Mouse (Mus musculus) ES-CJ7 (cell line): Measurements from ENCODE around the gene Il9.

ENCODE experiments used
- DNase-seq: peaks from one replicate; pipeline ENCODE4 v3.0.0; 2011; ENCODE audit warnings: low read depth, low spot score

Il9 gene

DNA sequence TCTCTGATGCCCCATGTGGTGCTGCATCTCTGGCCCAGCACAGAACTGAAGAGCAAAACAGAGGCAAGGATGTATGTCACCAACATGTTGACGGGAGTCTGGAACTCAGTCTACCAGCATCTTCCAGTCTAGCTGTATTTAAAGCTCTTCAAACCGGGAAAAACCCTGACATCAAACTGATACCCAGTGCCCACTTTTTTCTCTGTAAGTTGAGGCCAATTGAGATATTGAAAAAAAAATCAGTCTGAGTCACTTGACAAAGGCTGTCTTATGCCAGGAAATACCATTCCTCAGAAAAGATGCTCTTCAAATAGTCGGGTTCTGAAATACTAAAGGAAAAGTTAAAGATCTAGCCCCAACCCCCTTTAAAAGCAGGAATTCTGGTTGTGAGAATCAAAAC lies at the start of gene Il9:
Gene Il9 (minus strand): TSS at position 101 of the 400 bp plus-strand sequence.
- no peak for DNase-seq

GRCm38 (mm10) chr13:56529685-56530084 lies 47.6 kb upstream of the Il9 start:
- DNase-seq = no peak

GRCm38 (mm10) chr13:56529031-56529430 lies 47.0 kb upstream of the Il9 start:
- no peak for DNase-seq

- DNase-seq = no peak
Measured at GRCm38 (mm10) chr13:56528281-56528680, 46.2 kb upstream of the Il9 start.

GRCm38 (mm10) chr13:56527846-56528245 lies 45.8 kb upstream of the Il9 start:
- DNase-seq = no peak

DNA sequence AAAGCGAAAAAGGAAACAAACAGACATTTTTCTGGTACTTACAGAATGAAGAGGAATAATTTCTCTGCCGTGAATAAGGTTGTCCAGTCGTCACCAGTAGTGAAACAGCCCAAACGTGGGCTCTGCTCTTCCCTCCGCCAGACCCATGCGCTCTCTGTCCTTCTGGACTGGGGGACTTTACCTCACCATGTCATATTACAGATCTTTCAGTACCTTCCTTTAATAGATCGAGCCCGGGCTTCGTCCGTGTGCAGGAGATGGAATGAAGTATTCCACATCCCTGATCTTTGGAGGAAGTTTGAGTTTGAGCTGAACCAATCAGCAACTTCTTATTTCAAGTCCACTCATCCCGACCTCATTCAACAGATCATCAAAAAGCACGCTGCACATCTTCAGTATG lies 44.8 kb upstream of the Il9 start:
- no peak for DNase-seq

DNA sequence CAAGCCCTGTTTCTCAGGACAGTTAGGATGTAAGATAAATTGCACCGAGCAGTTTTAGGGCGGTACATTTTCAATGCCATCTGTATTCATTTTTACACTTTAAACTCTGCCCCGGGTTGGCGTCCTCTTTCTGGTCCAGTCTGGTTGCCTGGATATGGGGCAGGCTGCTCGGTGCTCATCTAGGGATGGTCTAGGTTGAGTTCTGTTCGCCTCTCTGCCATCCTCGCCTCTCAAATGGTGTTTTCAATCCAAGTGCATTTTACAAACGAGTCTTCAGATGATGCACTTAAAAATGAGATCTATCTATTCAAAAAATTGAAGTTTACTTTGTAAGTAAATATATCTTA lies 40.7 kb upstream of the Il9 start:
- DNase-seq = no peak

- peak; percentile 85 for DNase-seq
Measured at GRCm38 (mm10) chr13:56522081-56522820, 40.2 kb upstream of the Il9 start, which contains the start of gene Fbxl21. Fbxl21 (plus strand) TSS chr13:56522472.

GRCm38 (mm10) chr13:56516816-56517215 lies 34.8 kb upstream of the Il9 start:
- no peak for DNase-seq

DNA sequence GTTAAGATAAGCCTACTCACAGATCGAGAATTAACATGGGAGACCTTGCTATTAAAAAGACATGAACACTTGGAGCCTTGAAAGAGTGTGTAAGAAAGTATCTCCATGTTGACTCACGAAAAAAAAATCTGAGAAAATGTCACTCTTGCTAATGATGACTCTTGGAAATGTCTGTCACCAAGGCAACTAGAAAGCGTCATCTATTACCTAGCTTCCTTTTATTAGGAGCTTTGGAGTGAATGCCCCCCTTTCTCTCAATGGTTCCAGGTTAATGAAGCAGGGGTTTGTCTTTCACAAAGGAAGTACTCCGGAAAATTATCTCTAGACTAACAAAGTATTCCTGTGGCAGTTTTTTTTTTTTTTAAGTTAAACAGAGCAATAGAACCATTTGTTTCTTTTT lies 34.3 kb upstream of the Il9 start:
- no peak for DNase-seq

DNA sequence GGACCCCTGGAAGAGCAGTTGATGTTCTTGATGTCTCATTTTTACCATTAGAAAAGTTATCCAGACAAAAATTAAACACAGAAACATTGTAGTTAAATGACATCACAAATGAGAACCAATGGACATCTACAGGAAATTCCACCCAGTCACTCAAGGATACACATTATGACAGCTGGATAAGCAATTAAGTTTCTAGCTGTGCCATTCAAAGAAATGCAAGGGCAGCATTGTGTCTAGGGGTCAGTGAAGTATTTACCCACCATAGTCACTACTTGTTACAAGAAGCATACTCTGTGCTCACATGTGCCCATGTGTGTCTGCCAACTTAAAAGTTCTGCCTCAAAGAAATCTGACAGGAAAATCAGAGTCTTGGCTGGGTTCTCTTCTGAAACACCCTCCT lies 31.5 kb upstream of the Il9 start:
- DNase-seq = no peak

- no peak for DNase-seq
Measured at GRCm38 (mm10) chr13:56509796-56510195, 27.8 kb upstream of the Il9 start.

DNA sequence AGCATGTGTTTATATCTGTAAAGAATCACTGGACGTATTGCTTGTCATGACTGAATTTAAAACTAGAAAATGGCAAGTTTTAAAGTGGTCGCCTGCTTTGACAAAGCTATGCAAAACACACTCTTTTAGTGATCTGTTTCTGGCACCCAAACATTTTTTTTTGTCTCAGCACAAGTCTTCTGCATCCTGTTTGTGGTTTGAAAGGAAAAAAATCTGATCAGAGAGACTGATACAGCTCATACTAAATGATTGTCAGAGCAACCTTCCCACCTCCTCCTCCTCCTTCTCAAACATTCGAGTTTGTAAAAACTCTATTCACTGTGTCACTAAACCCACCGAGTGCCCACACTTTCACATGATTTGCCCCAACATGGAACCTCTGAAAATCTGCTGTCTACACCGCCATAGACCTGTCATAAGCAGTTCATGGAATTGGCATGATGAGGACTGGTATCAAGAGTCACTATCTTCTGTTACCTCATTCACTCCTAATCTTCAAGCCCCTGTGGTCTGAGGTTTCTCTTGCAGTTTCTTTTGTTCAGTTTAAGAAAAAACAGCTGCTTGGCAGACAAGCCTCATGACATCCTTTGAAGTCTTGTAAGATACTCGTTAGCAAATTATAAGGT lies 24.9 kb upstream of the Il9 start:
- no peak for DNase-seq

- no peak for DNase-seq
Measured at GRCm38 (mm10) chr13:56501866-56502420, 19.9 kb upstream of the Il9 start.

- DNase-seq = no peak
Measured at GRCm38 (mm10) chr13:56500636-56501035, 18.6 kb upstream of the Il9 start.

- DNase-seq = peak; percentile 44
Measured at GRCm38 (mm10) chr13:56500132-56500531, 18.1 kb upstream of the Il9 start.

- DNase-seq = no peak
Measured at GRCm38 (mm10) chr13:56494440-56494839, 12.4 kb upstream of the Il9 start.

GRCm38 (mm10) chr13:56488012-56488411 lies 6.0 kb upstream of the Il9 start:
- no peak for DNase-seq

DNA sequence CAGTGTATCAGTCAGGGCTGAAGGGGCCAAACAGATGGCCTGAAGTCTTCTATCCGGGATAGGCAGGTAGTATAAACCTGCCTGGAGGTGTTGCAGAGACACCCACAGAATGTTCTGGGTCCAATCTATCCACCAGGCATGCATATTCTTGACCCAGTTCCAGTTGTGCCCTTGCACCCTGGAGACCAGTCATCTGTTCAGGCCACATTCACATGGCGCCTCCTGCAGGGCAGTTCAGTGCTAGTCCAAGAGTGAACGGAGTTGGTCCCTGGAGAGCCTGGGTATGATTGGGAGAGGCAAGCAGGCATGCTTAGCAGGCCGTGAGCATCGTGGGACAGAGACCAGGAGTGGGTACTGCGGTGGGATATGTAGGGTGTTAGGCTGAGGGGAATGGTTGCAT lies 4.0 kb downstream of the Il9 start:
- DNase-seq = no peak

- DNase-seq = no peak
Measured at GRCm38 (mm10) chr13:56477271-56477670, 4.8 kb downstream of the Il9 start.

GRCm38 (mm10) chr13:56476790-56477189 lies 5.3 kb downstream of the Il9 start:
- DNase-seq = no peak

DNA sequence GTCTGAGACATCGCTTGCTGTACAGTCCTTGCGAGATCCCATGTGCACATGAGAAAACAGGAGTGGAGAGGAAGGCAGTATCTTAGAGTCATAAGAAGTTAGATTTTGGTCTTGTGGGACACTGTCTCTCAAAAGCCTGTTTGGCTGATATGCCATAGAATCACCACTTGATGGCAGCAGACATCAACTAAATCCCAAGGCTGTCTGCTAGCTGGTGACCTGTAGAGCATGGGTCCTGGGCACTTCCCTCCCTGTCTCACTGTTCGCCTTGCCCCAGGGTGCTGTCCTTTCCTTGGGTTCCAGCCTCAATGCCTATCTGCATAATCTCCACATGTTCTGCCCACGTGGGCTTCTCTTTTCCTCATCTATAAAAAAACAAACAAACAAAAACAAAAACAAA lies 6.7 kb downstream of the Il9 start:
- DNase-seq = peak; percentile 63

- DNase-seq = no peak
Measured at GRCm38 (mm10) chr13:56472661-56473060, 9.4 kb downstream of the Il9 start.
